Mouse (Mus musculus): ENCODE results near the gene Apoc4. TPM values are rescaled to one million over a fixed set of nuclear protein-coding genes. Genes with fewer than 3 reads are reported as not detected.

The Apoc4 gene
- polyA plus RNA-seq, 1 experiment from 2014 or later = 2.8 TPM

DNA sequence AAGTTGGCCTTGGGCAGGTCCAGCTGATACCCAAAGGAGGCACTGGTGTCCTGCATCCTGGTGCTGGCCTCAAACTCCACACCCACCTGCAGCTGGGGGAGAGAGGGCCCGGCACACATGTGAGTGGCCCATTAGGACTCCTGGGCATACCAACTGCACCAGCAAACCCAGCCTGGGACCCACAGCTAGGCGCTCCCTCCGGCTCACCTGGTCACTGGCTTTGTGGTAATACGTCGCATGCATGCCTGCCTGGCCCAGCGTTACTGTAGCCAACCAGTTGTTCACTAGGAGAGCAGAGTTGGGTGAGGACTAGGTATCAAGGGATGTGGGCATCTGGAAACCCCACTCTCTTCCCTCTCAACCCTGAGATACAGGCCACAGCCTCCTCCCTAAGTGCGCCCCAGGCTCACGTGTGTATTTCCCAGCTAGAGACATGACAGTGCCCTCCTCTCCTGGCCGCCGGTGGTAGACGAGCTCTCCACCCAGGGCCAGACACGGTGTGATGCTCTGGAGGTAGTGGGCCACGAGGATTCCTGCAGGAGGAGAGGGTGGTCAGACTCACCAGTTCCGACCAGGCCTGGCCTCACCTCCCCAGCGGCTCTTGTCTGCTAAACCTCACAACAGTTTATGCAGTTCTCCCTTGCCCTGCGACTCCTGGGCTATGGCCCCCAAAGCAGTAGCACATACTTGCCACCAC is 21.7 kb upstream of the Apoc4 start:
- H3K36me3 ChIP-seq (ENCODE audit: control insufficient read depth, insufficient read depth, low read length) = peaks cover 5% of the 10 kb centered on the region
- H3K4me2 ChIP-seq (replicated peaks; ENCODE audit: low read depth) = no peak overlapping the region
- TF ChIP-seq CTCF (IDR thresholded peaks at IDR 0.05; ENCODE audit: low read depth) = no peak
- TF ChIP-seq EP300 (optimal IDR thresholded peaks at IDR 0.05) = no peak
- H3K9ac ChIP-seq (ENCODE audit: low read length) = no peak overlapping the region
- no peaks in the 10 kb centered on the region for H3K9me3 ChIP-seq (ENCODE audit: control insufficient read depth, low read length)
- no peaks in the 10 kb centered on the region for H3K27me3 ChIP-seq (ENCODE audit: control insufficient read depth, insufficient read depth, low read length)
- whole genome bisulfite sequencing = 89% methylated on average over 16 of the region's 16 CpGs
- H3K27ac ChIP-seq (replicated peaks) = no peak overlapping the region
- no peak overlapping the region for H3K4me3 ChIP-seq (ENCODE audit: low read depth, low read length)
- ATAC-seq (ENCODE audit: low FRiP score, low TSS enrichment) (no peak), DNase-seq (ENCODE audit: low spot score) (no peak)
- peaks cover 8% of the 10 kb centered on the region for H3K4me1 ChIP-seq (replicated peaks; ENCODE audit: control insufficient read depth, insufficient read depth)

DNA sequence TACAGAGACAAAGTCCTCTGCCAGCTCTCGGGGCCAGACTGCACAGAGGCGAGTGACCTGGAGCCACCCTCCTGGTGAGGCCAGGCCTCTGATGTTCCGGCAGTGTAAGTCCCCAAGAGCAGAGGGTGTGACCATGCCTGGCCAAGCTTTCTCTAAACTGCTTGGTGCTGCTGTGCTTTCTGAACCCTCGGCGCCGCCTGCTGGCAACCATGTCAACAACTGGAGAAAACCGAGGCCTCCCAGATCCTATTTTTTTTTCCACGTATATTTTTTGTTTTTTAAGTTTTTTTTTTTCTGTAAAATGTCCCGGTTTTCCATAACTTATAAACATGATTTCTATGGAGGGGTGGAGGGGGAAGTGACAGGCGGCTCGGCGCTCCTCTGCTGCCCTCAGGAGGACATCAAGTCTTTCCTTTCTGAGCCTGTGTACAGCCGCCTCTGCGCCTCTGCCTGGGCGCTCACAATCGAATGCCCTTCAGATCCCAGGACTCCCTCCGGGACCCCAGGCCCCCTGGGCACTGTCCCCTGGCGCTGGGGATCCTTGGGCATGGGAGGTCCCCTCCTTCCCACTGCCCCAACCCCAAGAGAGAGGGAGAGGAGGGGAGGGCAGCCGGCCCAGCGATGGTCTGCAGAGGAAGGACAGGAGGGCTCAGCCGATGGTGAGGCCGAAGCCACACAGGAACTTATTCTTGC is 19.9 kb upstream of the Apoc4 start:
- H3K4me2 ChIP-seq (replicated peaks; ENCODE audit: low read depth) = 0 out of 2 replicates have a peak overlapping the region, but pooled peaks have one; percentile 27
- ATAC-seq (ENCODE audit: low FRiP score, low TSS enrichment) = peak; percentile 89
- H3K4me1 ChIP-seq (replicated peaks; ENCODE audit: control insufficient read depth, insufficient read depth) = peaks cover 8% of the 10 kb centered on the region
- H3K27me3 ChIP-seq (ENCODE audit: control insufficient read depth, insufficient read depth, low read length) = no peaks in the 10 kb centered on the region
- TF ChIP-seq CTCF (IDR thresholded peaks at IDR 0.05; ENCODE audit: low read depth) (peak; percentile 84), EP300 (optimal IDR thresholded peaks at IDR 0.05) (no peak)
- DNase-seq (ENCODE audit: low spot score) = peak; percentile 84
- no peaks in the 10 kb centered on the region for H3K9me3 ChIP-seq (ENCODE audit: control insufficient read depth, low read length)
- H3K9ac ChIP-seq (ENCODE audit: low read length) = no peak overlapping the region; the same call in 1 of the 2 replicates
- 34% methylated on average over 22 of the region's 22 CpGs for WGBS
- peak overlapping the region; percentile 70 for H3K27ac ChIP-seq (replicated peaks)
- peaks cover 1% of the 10 kb centered on the region for H3K36me3 ChIP-seq (ENCODE audit: control insufficient read depth, insufficient read depth, low read length)
- H3K4me3 ChIP-seq (ENCODE audit: low read depth, low read length) = no peak overlapping the region

DNA sequence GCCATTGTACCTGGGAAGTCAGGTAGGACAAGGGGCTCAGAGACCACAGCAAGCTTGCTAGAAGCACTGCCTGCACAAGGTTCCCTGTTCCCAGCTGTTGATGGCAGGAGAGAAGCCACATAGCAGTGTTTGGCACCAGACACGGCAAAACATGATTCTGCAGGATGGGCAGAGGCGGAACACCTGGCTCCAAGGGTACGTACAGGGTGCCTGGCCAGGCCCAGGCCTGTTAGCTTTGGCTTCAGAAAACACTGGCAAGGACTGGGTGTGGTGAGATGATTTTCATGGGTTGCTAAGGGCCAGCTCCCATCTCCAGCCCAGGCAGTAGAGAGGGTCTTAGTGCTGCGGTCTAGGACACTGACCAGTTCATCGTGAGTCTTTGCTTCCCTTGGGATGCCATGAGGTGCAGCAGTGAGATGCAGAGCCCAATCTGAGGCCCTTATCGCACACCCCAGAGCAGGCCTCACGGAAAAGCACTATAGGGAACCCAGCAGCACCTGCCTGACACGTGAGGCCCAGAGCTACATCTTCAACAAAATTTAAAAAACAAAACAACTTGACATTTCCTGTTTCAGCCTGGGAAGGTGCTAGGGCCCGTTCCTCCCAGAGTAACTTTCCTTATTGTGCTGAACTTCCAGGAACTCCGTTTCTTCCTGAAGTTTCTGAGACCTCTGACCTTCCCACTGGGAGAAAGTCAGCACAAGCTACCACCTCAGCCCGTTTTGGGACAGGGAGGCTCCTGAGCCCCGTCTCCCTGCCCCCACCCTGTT is 19.2 kb upstream of the Apoc4 start:
- H3K9ac ChIP-seq (ENCODE audit: low read length) = no peak overlapping the region; the same call in 1 of the 2 replicates
- DNase-seq (ENCODE audit: low spot score) (no peak), ATAC-seq (ENCODE audit: low FRiP score, low TSS enrichment) (0 out of 2 replicates have a peak, but pooled peaks have one; percentile 6)
- no peaks in the 10 kb centered on the region for H3K36me3 ChIP-seq (ENCODE audit: control insufficient read depth, insufficient read depth, low read length)
- H3K9me3 ChIP-seq (ENCODE audit: control insufficient read depth, low read length) = no peaks in the 10 kb centered on the region
- peaks cover 8% of the 10 kb centered on the region for H3K4me1 ChIP-seq (replicated peaks; ENCODE audit: control insufficient read depth, insufficient read depth)
- peak overlapping the region; percentile 70 for H3K27ac ChIP-seq (replicated peaks)
- 0 out of 2 replicates have a peak overlapping the region, but pooled peaks have one; percentile 27 for H3K4me2 ChIP-seq (replicated peaks; ENCODE audit: low read depth)
- no peak overlapping the region for H3K4me3 ChIP-seq (ENCODE audit: low read depth, low read length)
- H3K27me3 ChIP-seq (ENCODE audit: control insufficient read depth, insufficient read depth, low read length) = no peaks in the 10 kb centered on the region
- TF ChIP-seq EP300 (optimal IDR thresholded peaks at IDR 0.05) = no peak
- TF ChIP-seq CTCF (IDR thresholded peaks at IDR 0.05; ENCODE audit: low read depth) = no peak
- 43% methylated on average over 12 of the region's 12 CpGs for WGBS

DNA sequence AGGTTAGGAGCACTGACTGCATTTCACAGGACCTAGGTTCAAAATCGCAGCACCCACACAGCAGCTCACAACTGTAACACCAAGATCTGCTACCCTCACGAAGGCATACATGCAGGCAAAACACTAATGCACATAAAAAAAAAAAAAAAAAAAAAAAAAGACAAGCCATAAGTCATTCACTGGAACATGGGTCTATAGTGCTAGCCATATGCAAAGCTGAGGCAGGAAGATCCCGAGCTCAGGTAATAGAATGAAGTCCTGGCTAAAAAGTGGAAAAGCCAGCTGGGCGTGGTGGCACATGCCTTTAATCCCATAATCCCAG is 18.5 kb upstream of the Apoc4 start:
- peaks cover 8% of the 10 kb centered on the region for H3K4me1 ChIP-seq (replicated peaks; ENCODE audit: control insufficient read depth, insufficient read depth)
- ATAC-seq (ENCODE audit: low FRiP score, low TSS enrichment) = no peak
- TF ChIP-seq EP300 (optimal IDR thresholded peaks at IDR 0.05) = no peak
- no peak for TF ChIP-seq CTCF (IDR thresholded peaks at IDR 0.05; ENCODE audit: low read depth)
- WGBS = 72% methylated on average over 4 of the region's 4 CpGs
- no peak overlapping the region for H3K4me3 ChIP-seq (ENCODE audit: low read depth, low read length)
- no peak overlapping the region for H3K4me2 ChIP-seq (replicated peaks; ENCODE audit: low read depth)
- H3K27me3 ChIP-seq (ENCODE audit: control insufficient read depth, insufficient read depth, low read length) = no peaks in the 10 kb centered on the region
- no peaks in the 10 kb centered on the region for H3K9me3 ChIP-seq (ENCODE audit: control insufficient read depth, low read length)
- no peak overlapping the region for H3K27ac ChIP-seq (replicated peaks)
- no peak overlapping the region for H3K9ac ChIP-seq (ENCODE audit: low read length)
- DNase-seq (ENCODE audit: low spot score) = no peak
- no peaks in the 10 kb centered on the region for H3K36me3 ChIP-seq (ENCODE audit: control insufficient read depth, insufficient read depth, low read length)

DNA sequence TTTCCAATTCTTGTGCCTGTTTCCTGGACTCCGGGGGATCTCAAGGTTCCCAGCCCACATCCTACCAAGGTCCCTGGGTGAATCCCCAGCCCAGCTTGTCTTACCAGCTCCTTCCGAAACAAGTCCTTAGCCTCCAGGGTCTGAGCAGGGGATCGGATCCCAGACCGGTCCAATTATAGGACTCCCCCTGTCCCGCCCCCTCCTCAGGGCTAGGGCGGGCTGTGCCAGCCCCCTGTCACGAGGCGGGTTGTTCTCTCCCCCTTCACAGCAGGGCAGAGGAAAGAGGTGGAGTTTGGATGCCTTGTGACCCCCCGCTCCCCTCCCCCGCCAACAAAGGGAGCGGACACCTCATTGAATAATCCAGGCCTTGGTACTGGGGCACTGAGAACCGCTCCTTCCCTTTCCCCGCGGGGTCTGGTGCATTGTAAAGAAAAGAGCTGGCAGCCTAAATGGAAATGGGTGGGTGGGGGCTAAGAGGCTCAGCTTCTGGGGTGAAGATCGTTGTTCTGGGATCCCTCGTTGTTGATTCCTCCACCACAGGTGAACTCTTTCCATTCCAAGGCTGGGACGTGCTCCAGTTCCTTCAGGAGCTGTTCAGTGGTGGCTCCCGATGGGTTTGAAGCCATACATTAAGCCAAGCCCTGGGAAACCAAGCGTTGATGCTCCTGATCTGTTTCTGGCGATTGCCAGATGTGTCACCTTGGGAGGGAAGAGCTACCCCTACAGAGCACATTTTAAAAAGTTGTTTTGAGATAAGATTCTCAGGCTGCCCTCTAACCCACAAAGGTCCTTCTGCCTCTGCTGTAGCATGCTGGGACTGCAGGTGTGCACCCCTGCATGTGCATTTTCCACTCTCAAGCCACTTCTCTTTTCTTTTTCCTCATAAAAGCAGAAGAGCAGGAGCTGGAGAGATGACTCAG is 17.9 kb upstream of the Apoc4 start, which contains the start of gene Apoe:
TSS of gene Apoe (minus strand) at position 282 of the 920 bp plus-strand sequence.
- H3K4me3 ChIP-seq (ENCODE audit: low read depth, low read length) = peak within 1 kb of the TSS; percentile 37
- no peaks in the 10 kb centered on the region for H3K9me3 ChIP-seq (ENCODE audit: control insufficient read depth, low read length)
- ATAC-seq (ENCODE audit: low FRiP score, low TSS enrichment) = 0 out of 2 replicates have a peak, but pooled peaks have one; percentile 27
- no peaks in the 10 kb centered on the region for H3K27me3 ChIP-seq (ENCODE audit: control insufficient read depth, insufficient read depth, low read length)
- DNase-seq (ENCODE audit: low spot score) = peak; percentile 46
- peak within 1 kb of the TSS; percentile 59 for H3K4me2 ChIP-seq (replicated peaks; ENCODE audit: low read depth)
- H3K4me1 ChIP-seq (replicated peaks; ENCODE audit: control insufficient read depth, insufficient read depth) = peaks cover 8% of the 10 kb centered on the region
- TF ChIP-seq EP300 (optimal IDR thresholded peaks at IDR 0.05) = no peak
- TF ChIP-seq CTCF (IDR thresholded peaks at IDR 0.05; ENCODE audit: low read depth) = peak; percentile 26; the same call in 1 of the 2 replicates
- no peaks in the 10 kb centered on the region for H3K36me3 ChIP-seq (ENCODE audit: control insufficient read depth, insufficient read depth, low read length)
- peak within 1 kb of the TSS; percentile 51 for H3K9ac ChIP-seq (ENCODE audit: low read length)
- H3K27ac ChIP-seq (replicated peaks) = peak within 1 kb of the TSS; percentile 50
- 7% methylated on average over 19 of the region's 20 CpGs for WGBS

Data from stomach, postnatal 0 days (tissue).